Mouse (Mus musculus): ENCODE data around the gene Gadd45a.

DNA sequence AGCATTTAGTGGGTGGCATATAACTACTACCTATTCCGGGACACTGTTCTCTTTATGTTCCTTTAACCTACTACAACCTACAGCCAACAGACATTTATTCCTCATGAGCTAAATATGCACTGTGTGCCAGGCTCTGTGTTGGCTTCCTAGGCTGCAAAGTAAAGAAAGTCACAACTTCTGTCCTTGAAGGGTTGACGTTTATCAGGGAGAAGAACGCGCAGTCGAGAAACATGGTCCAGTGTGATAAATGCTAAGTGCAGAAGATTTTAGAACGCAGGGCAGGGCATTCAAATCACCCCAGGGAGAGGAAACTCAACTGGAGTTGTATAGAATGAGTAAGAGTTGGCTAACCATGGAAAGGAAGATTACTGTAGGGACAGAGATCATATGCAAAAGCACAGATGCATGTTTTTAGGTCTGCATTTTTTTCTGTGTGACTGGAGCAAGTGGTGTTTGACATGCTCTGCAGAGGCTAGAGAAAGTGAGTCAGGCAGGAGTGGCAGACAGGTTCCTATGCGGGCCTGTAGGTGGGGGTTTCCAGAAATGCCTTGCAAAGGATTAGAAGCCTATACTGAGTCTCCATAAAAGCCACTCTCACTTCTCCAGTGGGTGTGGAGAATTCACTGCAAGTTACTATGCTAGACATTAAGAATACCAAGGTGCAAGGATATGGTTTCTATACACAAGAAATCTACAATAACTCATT lies 20.9 kb upstream of the Gadd45a start:
- TF ChIP-seq CTCF (IDR thresholded peaks at IDR 0.05; ENCODE audit: low read depth) (no peak), EP300 (IDR thresholded peaks at IDR 0.05; ENCODE audit: low read depth) (peak; percentile 96)
